Mouse (Mus musculus) midbrain, embryonic 10.5 days (tissue): ENCODE results near the gene Il9r. TPM values are rescaled to one million over a fixed set of nuclear protein-coding genes. Genes with fewer than 3 reads are reported as not detected.
A peak's percentile ranks its signal among the peaks of the same experiment; 100 is the strongest.

ENCODE experiments used
- DNase-seq: peaks from one replicate; pipeline ENCODE4 v3.0.0-alpha.2; 2017; ENCODE audit warnings: low spot score
- H3K27ac ChIP-seq: fragments of 300-500 bp; sonication (generic); replicated peaks from 2 replicates; pipeline ENCODE4 v1.5.1; 2016; ENCODE audit warnings: mild to moderate bottlenecking
- H3K27me3 ChIP-seq: fragments of 300-500 bp; sonication (generic); 2 replicates; pipeline ENCODE4 v1.6.1; 2016; ENCODE audit warnings: low read depth, mild to moderate bottlenecking; ENCODE audit not compliant: poor library complexity, severe bottlenecking
- H3K36me3 ChIP-seq: fragments of 300-500 bp; sonication (generic); 2 replicates; pipeline ENCODE4 v1.6.1; 2016; ENCODE audit warnings: mild to moderate bottlenecking, moderate library complexity
- H3K4me1 ChIP-seq: fragments of 300-500 bp; sonication (generic); 2 replicates; pipeline ENCODE4 v1.6.1; 2016
- H3K4me3 ChIP-seq: fragments of 300-500 bp; sonication (generic); 2 replicates; pipeline ENCODE4 v1.5.1; 2016; ENCODE audit warnings: mild to moderate bottlenecking, moderate library complexity
- H3K9me3 ChIP-seq: fragments of 300-500 bp; sonication (generic); replicated peaks from 2 replicates; pipeline ENCODE4 v1.6.1; 2016; ENCODE audit warnings: mild to moderate bottlenecking
- WGBS: fragments of 180-500 bp; shearing (Covaris S2); methylation state at CpG from one replicate; pipeline ENCODE4 v1.1.7; 2016; 5-methylcytosine and 5-hydroxymethylcytosine counted together
- polyA plus RNA-seq: library from polyadenylated mRNA; unstranded; fragments of >200 nt; fragmentation: Nextera tagmentation; extraction: Ambion mirVana; gene quantifications from 2 replicates; pipeline ENCODE4 v1.2.1, GENCODE M21; 2016

Il9r gene
- polyA plus RNA-seq, 1 experiment from 2014 or later: not detected

DNA sequence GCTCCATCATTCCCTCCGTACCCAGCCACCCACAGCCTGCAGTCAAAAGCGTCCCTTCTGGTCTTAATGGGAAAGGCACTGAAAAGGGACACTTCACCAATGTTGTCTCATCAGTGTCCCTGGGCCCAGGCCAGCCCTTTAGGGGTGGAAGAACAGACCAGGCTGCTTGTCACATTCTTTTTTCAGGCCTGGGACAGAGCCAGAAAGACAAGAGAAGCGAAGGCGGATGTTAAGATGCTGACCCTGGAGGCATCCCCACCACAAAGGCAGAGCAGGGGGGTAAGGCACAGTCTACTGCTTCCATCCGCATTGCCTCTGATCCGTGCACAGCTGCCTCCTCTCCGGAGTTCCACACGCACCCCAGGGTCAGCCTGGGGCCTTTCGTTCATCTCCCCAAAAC lies 10.0 kb downstream of the Il9r start:
- 88% methylated on average over 9 of the region's 9 CpGs for WGBS
- H3K4me3 ChIP-seq: no peak overlapping the region
- no peak overlapping the region; the same call in 1 of the 2 replicates for H3K27ac ChIP-seq
- DNase-seq: no peak
- no peaks in the 10 kb centered on the region for H3K9me3 ChIP-seq
- peaks cover 7% of the 10 kb centered on the region; the same call in 1 of the 2 replicates for H3K4me1 ChIP-seq
- peaks cover 8% of the 10 kb centered on the region for H3K27me3 ChIP-seq
- H3K36me3 ChIP-seq: no peaks in the 10 kb centered on the region

DNA sequence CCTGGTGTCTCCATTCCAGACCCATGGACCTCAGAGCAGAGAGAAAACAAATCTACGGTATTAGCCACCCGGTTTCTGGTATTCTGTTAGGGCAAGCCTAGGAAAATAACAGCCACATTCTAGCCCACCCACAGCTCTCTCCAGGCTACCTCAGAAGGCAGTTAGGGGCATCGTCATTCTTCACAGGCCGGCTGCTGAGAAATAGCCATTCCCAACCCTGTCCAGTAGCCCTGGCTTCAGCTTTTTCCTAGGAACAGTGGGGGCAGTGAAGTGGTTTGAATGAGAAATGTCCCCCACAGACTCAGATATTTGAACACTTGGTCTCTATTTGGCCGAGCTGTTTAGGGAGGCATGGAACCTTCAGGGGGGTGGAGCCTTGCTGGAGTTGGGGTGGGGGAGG lies 10.6 kb downstream of the Il9r start:
- DNase-seq: no peak
- H3K27ac ChIP-seq: no peak overlapping the region
- WGBS: 69% methylated on average over 5 of the region's 5 CpGs
- no peaks in the 10 kb centered on the region for H3K9me3 ChIP-seq
- no peak overlapping the region for H3K4me3 ChIP-seq
- 0 out of 2 replicates have a peak, but pooled peaks cover 1% of the 10 kb centered on the region for H3K27me3 ChIP-seq
- H3K4me1 ChIP-seq: peaks cover 5% of the 10 kb centered on the region; the same call in 1 of the 2 replicates
- no peaks in the 10 kb centered on the region for H3K36me3 ChIP-seq

DNA sequence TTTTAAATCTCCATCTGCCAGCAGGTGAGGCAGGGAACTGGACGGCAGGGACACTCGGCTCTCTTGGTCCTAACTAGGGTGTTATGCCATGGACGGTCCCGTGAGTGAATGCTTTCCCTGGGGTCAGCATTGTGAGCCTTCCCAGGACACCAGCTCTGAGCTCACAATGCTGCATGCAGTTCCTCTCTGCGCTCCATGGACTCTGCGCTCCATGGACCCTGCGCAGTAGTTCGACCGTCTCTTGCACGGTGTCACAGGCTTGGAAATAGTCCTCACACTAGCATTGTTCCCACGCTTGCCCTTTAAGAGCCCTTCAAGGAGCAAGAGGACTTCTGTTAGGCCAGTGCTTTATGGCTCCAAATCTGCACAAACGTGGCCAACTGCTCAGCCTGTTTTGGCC lies 11.2 kb downstream of the Il9r start:
- no peaks in the 10 kb centered on the region for H3K9me3 ChIP-seq
- DNase-seq: no peak
- H3K27ac ChIP-seq: no peak overlapping the region
- no peak overlapping the region for H3K4me3 ChIP-seq
- no peaks in the 10 kb centered on the region for H3K36me3 ChIP-seq
- H3K4me1 ChIP-seq: peaks cover 5% of the 10 kb centered on the region; the same call in 1 of the 2 replicates
- no peaks in the 10 kb centered on the region for H3K27me3 ChIP-seq
- 87% methylated on average over 12 of the region's 12 CpGs for WGBS

DNA sequence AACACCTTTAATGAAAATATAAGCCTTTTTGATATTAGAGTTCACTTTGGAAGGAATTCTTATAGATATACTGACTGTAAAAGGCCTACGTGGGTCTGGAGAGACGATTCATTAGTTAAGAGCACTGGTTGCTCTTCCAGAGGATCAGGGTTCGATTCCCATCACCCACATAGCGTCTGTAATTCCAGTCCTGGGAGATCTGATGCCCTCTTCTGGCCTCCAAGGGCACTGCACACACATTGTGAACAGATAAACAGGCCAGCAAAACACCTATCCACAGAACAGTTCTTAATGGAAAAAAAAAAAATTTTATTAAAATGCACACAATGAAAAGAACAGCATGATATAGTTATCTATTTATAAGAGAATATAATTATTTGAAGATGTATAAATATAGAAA lies 12.8 kb downstream of the Il9r start:
- 85% methylated on average over 4 of the region's 4 CpGs for WGBS
- DNase-seq: no peak
- peaks cover 5% of the 10 kb centered on the region; the same call in 1 of the 2 replicates for H3K4me1 ChIP-seq

DNA sequence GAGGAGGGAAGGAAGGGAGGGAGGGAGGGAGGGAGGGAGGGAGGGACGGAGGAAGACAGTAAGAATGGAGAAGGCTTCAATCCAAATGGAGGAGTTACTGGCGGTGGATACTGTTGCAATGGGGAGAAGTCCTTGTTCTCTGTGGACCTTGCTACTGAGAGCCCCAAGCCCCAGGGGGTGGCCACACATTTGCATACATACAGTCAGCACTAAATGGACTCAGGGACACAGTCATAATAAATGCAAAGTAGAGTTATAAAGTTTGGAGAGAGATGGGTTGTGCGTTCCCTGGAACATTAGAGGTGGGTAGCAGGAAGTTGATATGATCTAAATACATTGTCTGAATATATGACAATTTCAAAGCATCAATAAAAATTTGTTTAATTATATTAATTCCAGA lies 14.0 kb downstream of the Il9r start:
- no peaks in the 10 kb centered on the region for H3K27me3 ChIP-seq
- WGBS: 87% methylated on average over 3 of the region's 3 CpGs
- no peaks in the 10 kb centered on the region for H3K36me3 ChIP-seq
- no peaks in the 10 kb centered on the region for H3K9me3 ChIP-seq
- no peak overlapping the region for H3K27ac ChIP-seq
- H3K4me1 ChIP-seq: peaks cover 5% of the 10 kb centered on the region; the same call in 1 of the 2 replicates
- H3K4me3 ChIP-seq: no peak overlapping the region
- no peak for DNase-seq

More for the DNA sequence above, 12.8 kb downstream of the Il9r start:
- H3K27ac ChIP-seq: no peak overlapping the region
- no peaks in the 10 kb centered on the region for H3K36me3 ChIP-seq
- no peaks in the 10 kb centered on the region for H3K27me3 ChIP-seq
- H3K9me3 ChIP-seq: no peaks in the 10 kb centered on the region
- no peak overlapping the region for H3K4me3 ChIP-seq

DNA sequence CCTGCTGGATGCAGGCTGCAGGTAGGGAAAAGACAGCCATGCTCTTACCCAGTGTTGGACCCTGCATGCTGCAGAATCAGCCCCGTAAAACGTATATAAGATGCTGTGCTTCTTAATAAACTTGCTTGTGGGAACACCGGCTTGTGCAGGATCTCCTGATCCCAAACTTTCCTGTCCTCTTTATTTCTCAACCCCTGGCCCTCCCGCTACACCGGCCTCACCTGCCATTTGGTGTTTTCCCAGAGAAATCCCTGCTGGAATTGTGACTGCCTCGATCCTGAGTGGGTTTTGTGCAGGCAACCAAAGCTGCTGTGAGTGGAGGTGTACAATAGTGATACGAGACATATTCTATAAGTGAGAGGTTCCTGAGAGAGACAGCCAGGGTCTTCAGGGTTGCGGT lies 15.6 kb downstream of the Il9r start:
- H3K4me1 ChIP-seq: no peaks in the 10 kb centered on the region
- H3K9me3 ChIP-seq: no peaks in the 10 kb centered on the region
- WGBS: 90% methylated on average over 8 of the region's 8 CpGs
- H3K36me3 ChIP-seq: no peaks in the 10 kb centered on the region
- no peak overlapping the region for H3K27ac ChIP-seq
- H3K27me3 ChIP-seq: no peaks in the 10 kb centered on the region
- no peak for DNase-seq
- no peak overlapping the region for H3K4me3 ChIP-seq

DNA sequence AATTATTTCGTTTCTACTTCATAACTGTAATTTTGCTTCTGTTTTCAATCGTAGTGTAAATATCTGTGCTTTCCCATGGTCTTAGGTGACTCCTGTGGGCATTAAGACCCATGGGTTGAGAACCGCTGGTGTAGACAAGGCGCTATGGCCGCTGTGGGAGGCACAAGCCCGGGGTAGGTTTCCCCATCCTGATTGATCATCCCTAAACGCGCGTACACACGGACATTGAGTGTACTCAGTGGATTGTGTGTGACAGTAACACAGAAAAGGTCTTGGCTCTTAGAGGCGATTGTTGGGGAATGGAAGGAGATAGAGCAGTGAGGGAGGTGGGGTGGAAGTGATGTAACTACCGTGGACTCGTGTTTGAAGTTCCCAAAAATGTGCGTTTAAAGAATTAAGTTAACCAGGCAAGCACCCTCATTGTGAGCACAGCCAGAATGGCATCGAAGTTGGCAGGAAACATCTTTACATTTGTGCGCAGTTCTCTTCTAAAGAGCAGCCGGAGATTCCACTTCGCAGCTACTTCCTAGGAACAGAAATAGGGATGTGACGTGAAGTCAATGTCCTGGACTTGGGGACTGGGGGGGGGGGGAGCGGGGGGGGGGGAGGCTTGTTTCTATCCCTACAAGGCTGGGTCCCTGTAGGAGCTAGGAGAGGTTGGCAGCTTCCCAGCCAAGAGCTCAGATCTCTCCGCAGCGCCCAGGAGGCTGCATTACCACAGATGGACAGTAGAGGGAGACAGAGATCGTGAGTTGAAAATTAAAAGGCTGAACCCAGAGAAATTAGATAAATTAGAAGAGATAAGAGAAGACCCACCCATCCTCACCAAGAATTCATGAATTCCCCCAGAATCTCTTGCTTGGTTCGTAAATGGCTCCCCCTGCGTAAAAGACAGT lies 17.9 kb downstream of the Il9r start:
- Histone ChIP-seq H3K9me3 (peaks cover 4% of the 10 kb centered on the region), H3K4me1 (no peaks in the 10 kb centered on the region), H3K27me3 (no peaks in the 10 kb centered on the region), H3K27ac (no peak overlapping the region), H3K36me3 (no peaks in the 10 kb centered on the region), H3K4me3 (no peak overlapping the region)
- peak; percentile 75 for DNase-seq
- 49% methylated on average over 25 of the region's 25 CpGs for WGBS

DNA sequence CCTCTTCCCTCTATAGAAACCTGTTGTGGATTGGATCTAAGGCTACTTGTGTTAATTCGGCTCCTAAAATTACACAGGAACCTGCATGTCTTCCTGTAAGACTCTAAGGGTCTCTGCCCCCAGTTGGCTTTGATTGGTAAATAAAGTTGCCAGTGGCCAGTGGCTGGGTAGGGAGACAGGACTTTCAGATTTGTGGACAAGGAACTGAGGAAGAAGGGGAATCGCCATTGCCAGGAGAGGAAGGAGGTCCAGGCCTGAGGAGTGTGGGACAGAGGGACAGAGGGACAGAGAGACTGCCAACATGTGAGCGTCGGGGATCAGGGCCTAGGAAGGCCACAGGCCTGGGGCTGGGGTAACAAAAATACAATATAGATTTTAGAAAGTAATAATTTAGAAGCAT lies 18.8 kb downstream of the Il9r start:
- WGBS: 78% methylated on average over 4 of the region's 4 CpGs

DNA sequence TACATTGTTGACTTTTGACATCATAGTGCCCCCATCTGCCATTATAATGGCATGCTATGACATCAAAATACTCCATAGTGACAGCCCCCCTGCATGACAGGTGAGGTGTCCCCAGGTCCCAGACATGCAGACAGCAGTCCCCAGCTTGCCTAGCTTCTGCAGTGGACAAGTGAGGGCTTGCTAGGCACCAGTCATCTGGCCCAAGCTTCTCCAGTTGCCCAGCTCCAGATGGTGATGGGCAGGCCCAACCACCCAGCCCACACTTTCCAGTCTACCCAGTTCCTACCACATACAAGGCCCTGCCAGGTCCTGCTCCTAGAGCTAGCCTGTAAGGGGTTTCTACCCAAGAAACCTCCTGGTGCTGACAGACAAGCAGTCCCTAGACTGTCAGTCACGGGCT lies 21.6 kb downstream of the Il9r start:
- peaks cover 6% of the 10 kb centered on the region for H3K9me3 ChIP-seq
- WGBS: 100% methylated on average over 1 of the region's 1 CpGs
- no peaks in the 10 kb centered on the region for H3K27me3 ChIP-seq
- no peaks in the 10 kb centered on the region for H3K4me1 ChIP-seq
- DNase-seq: no peak
- H3K27ac ChIP-seq: no peak overlapping the region
- H3K4me3 ChIP-seq: no peak overlapping the region
- no peaks in the 10 kb centered on the region for H3K36me3 ChIP-seq

More for the DNA sequence above, 18.8 kb downstream of the Il9r start:
- H3K9me3 ChIP-seq: peaks cover 5% of the 10 kb centered on the region
- H3K27me3 ChIP-seq: no peaks in the 10 kb centered on the region
- no peak overlapping the region for H3K4me3 ChIP-seq
- H3K4me1 ChIP-seq: no peaks in the 10 kb centered on the region
- H3K27ac ChIP-seq: no peak overlapping the region
- DNase-seq: no peak
- no peaks in the 10 kb centered on the region for H3K36me3 ChIP-seq

DNA sequence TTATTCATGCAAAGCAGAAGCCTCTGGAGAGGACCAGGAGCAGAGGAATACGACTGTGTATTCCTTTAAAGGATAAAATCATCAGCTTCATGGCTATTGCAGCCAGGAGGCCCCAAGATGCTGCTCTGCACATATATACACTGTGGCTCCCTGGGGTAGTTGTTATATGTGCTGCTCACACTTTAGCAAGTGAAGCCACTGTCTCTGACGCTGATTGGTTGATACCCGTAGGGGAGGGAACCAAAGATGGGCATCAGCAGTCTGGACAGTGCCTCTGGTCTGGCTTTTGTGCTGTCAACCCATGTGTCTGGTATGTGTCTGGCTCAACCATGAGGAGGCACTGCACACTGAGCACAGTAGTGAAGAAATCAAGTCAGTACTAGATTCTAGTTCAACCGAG lies 33.4 kb downstream of the Il9r start:
- H3K27ac ChIP-seq: no peak overlapping the region
- 82% methylated on average over 4 of the region's 4 CpGs for WGBS
- no peak for DNase-seq
- H3K36me3 ChIP-seq: no peaks in the 10 kb centered on the region
- H3K4me1 ChIP-seq: peaks cover 9% of the 10 kb centered on the region
- peaks cover 3% of the 10 kb centered on the region for H3K27me3 ChIP-seq
- no peak overlapping the region for H3K4me3 ChIP-seq
- no peaks in the 10 kb centered on the region for H3K9me3 ChIP-seq

DNA sequence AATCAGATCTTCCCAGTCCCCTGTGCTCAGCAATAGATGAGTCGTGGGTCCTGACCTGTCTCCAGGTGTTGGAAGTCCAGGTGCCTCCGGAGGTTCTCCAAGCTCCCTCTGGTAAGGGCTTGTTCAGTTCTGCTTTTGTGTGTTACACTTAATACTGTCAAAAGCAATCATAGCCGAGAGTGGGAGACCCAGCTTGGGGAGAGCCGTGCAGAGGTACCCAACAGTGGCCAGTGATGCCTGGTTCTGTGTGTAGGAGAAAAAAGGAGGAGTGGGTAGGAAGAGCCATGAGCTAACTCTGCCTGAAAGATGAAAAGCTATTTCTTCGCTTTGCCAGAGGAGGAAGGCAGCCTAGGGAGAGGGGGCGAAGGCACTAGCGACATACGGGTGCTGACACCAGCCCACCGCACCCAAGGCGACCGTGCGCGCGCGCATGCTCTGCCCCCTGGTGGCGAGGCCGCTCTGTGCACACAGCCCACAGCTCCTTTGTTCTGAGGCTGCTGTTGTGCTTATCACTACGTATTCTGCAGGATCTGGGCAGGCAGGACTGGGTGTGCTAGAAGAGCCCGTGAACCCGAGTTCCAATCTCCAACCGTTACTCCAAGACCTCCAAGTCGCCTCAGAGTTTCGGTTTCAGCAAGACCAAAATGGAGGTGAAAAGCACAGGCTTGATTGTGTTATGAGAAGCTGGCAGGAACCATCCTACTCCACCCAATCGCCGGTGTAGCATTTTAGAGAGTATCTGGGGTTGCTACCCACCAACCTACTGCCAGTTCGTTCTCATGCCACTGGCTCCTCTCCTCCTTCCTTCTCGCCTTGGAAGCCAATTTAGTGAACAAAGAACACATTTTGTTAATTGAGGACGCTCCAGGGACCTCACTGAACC lies 37.9 kb downstream of the Il9r start:
- peaks cover 30% of the 10 kb centered on the region for H3K27me3 ChIP-seq
- WGBS: 14% methylated on average over 28 of the region's 28 CpGs
- no peaks in the 10 kb centered on the region for H3K36me3 ChIP-seq
- no peaks in the 10 kb centered on the region for H3K9me3 ChIP-seq
- peak; percentile 92 for DNase-seq
- peaks cover 24% of the 10 kb centered on the region for H3K4me1 ChIP-seq
- H3K27ac ChIP-seq: peak overlapping the region; percentile 81
- H3K4me3 ChIP-seq: peak overlapping the region; percentile 48

DNA sequence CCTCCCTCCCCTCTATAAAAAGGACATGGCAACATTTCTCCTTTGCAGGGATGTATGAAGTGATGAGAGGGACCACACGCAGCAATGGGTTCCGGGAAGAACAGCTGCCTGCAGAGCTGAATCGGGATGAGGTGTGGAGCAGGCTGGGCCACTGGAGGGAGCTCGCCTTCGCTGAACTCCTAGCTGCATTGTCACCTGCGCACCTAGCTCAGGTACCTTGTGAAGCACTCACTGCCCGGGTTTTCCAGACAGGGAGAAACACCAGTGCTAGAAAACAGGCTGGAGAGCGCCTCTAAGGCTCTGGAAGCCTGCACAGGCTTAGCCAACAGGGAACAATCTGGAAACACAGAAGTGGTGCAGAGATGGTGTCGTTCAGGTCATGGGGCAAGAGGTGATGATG lies 38.6 kb downstream of the Il9r start:
- H3K4me1 ChIP-seq: peaks cover 26% of the 10 kb centered on the region
- H3K27ac ChIP-seq: peak overlapping the region; percentile 81
- H3K9me3 ChIP-seq: no peaks in the 10 kb centered on the region
- DNase-seq: peak; percentile 34
- 10% methylated on average over 9 of the region's 9 CpGs for WGBS
- peaks cover 30% of the 10 kb centered on the region for H3K27me3 ChIP-seq
- H3K36me3 ChIP-seq: no peaks in the 10 kb centered on the region
- H3K4me3 ChIP-seq: peak overlapping the region; percentile 48
